Mouse (Mus musculus): ENCODE measurements around the gene Prr19.

- no peak for TF ChIP-seq CTCF (IDR thresholded peaks at IDR 0.05; ENCODE audit: insufficient read depth, low read depth, low read length)
- TF ChIP-seq POLR2A (IDR thresholded peaks at IDR 0.05; ENCODE audit: insufficient read depth, low read depth, low read length): no peak
These were observed 33.3 kb upstream of the Prr19 start for GRCm38 (mm10) chr7:25267751-25268463.

All from olfactory bulb, adult 2 months (tissue).